Comparison of ENCODE assay signal across 11 mouse cellular contexts in genomic region chr10:69909856-69910255, GRCm38 (mm10).
DNase-seq lines count a peak whose midpoint lies in the region; ATAC-seq and TF ChIP-seq lines count a peak whose summit lies in the region.
"Had no signal": no experiment of that assay in that cellular context is flagged by ENCODE, and none has a peak within 500 bp of the region (broad histone marks: within the 10 kb centered on the region; RNA-seq: fewer than 3 reads in every experiment).

No protein-coding gene starts in this region.

- peak overlapping the region; percentile 74 for H3K27ac ChIP-seq in heart, embryonic 10.5 days
- H3K27ac ChIP-seq in left cerebral cortex, adult 2 months = peak overlapping the region; percentile 57; the same call in 1 of the 2 replicates
- H3K27ac ChIP-seq in liver, embryonic 15.5 days (replicated peaks) = peak overlapping the region; percentile 96
- H3K27ac ChIP-seq in forebrain, embryonic 14.5 days (ENCODE audit: low read depth, low read length) = no peak overlapping the region
- H3K27ac ChIP-seq: forebrain, embryonic 15.5 days; limb, embryonic 13.5 days had no signal

- H3K4me3 ChIP-seq in heart, embryonic 10.5 days = no peak overlapping the region
- no peak overlapping the region for H3K4me3 ChIP-seq in left cerebral cortex, adult 2 months
- peak overlapping the region; percentile 23 for H3K4me3 ChIP-seq in liver, embryonic 15.5 days (replicated peaks)
- H3K4me3 ChIP-seq in forebrain, embryonic 14.5 days (ENCODE audit: low read depth, low read length) = no peak overlapping the region
- H3K4me3 ChIP-seq: forebrain, embryonic 15.5 days; limb, embryonic 13.5 days had no signal

- H3K9me3 ChIP-seq in heart, embryonic 10.5 days = no peaks in the 10 kb centered on the region
- no peaks in the 10 kb centered on the region for H3K9me3 ChIP-seq in liver, embryonic 15.5 days (replicated peaks)
- no peaks in the 10 kb centered on the region for H3K9me3 ChIP-seq in forebrain, embryonic 14.5 days (replicated peaks; ENCODE audit: control insufficient read depth, low read length)
- H3K9me3 ChIP-seq: forebrain, embryonic 15.5 days; limb, embryonic 13.5 days had no signal

- intact Hi-C loops in heart, postnatal 25 days (cut with DNase I) = no loop called here
- intact Hi-C loops in left cerebral cortex, adult 2 months (cut with DNase I) = no loop called here
- intact Hi-C loops in left cerebral cortex, postnatal 4 days (cut with DNase I) = no loop called here

- H3K4me1 ChIP-seq in heart, embryonic 10.5 days = peaks cover 13% of the 10 kb centered on the region
- H3K4me1 ChIP-seq in liver, embryonic 15.5 days (replicated peaks) = peaks cover 64% of the 10 kb centered on the region
- no peaks in the 10 kb centered on the region for H3K4me1 ChIP-seq in forebrain, embryonic 14.5 days (ENCODE audit: control insufficient read depth, insufficient read depth, low read length)
- H3K4me1 ChIP-seq: forebrain, embryonic 15.5 days had no signal

- H3K4me2 ChIP-seq in liver, embryonic 15.5 days = peak overlapping the region; percentile 61
- no peak overlapping the region for H3K4me2 ChIP-seq in forebrain, embryonic 14.5 days (ENCODE audit: low read length)
- H3K4me2 ChIP-seq: forebrain, embryonic 15.5 days; limb, embryonic 13.5 days had no signal

- ATAC-seq in erythroblast, adult 5-6 weeks (replicated peaks; ENCODE audit: low FRiP score, poor library complexity, severe bottlenecking) = peak; percentile 18
- ATAC-seq in liver, embryonic 15.5 days (ENCODE audit: insufficient read depth) = peak; percentile 47
- no peak for ATAC-seq in forebrain, embryonic 14.5 days
- ATAC-seq: forebrain, embryonic 15.5 days had no signal

- no peak for DNase-seq in heart, embryonic 10.5 days (ENCODE audit: low spot score)
- no peak for DNase-seq in heart, postnatal 25 days (ENCODE audit: low spot score)
- no peak for DNase-seq in left cerebral cortex, adult 2 months (ENCODE audit: extremely low spot score in 1 of 2, low spot score in 2 of 2)
- DNase-seq in left cerebral cortex, postnatal 4 days = no peak
- no peak for DNase-seq in adrenal gland, postnatal 14 days
- DNase-seq in forebrain, embryonic 14.5 days (ENCODE audit: low spot score) = no peak
- DNase-seq: spleen, adult 18-20 months had no signal

- TF ChIP-seq CTCF in left cerebral cortex, adult 2 months (IDR thresholded peaks at IDR 0.05) = no peak

- WGBS in heart, embryonic 10.5 days = 75% methylated on average over 4 of the region's 4 CpGs
- WGBS in liver, embryonic 15.5 days (ENCODE audit: insufficient replicate concordance) = 47% methylated on average over 4 of the region's 4 CpGs
- 85% methylated on average over 4 of the region's 4 CpGs for WGBS in forebrain, embryonic 14.5 days

- peaks cover 9% of the 10 kb centered on the region for H3K36me3 ChIP-seq in heart, embryonic 10.5 days
- no peaks in the 10 kb centered on the region for H3K36me3 ChIP-seq in liver, embryonic 15.5 days (replicated peaks)
- no peaks in the 10 kb centered on the region for H3K36me3 ChIP-seq in forebrain, embryonic 14.5 days (ENCODE audit: control insufficient read depth, insufficient read depth, low read length)
- H3K36me3 ChIP-seq: limb, embryonic 13.5 days had no signal

- H3K27me3 ChIP-seq in heart, embryonic 10.5 days (ENCODE audit: insufficient read depth, poor library complexity, severe bottlenecking) = no peaks in the 10 kb centered on the region
- peaks cover 14% of the 10 kb centered on the region; the same call in 1 of the 2 replicates for H3K27me3 ChIP-seq in liver, embryonic 15.5 days
- H3K27me3 ChIP-seq in forebrain, embryonic 14.5 days (replicated peaks; ENCODE audit: control insufficient read depth, insufficient read depth, low read length) = no peaks in the 10 kb centered on the region
- H3K27me3 ChIP-seq: forebrain, embryonic 15.5 days; limb, embryonic 13.5 days had no signal

- H3K9ac ChIP-seq in liver, embryonic 15.5 days = peak overlapping the region; percentile 33
- H3K9ac ChIP-seq in forebrain, embryonic 14.5 days (ENCODE audit: low read length) = no peak overlapping the region
- H3K9ac ChIP-seq: forebrain, embryonic 15.5 days; limb, embryonic 13.5 days had no signal
